Mouse (Mus musculus): Measurements from ENCODE around the gene Ptma.

DNA sequence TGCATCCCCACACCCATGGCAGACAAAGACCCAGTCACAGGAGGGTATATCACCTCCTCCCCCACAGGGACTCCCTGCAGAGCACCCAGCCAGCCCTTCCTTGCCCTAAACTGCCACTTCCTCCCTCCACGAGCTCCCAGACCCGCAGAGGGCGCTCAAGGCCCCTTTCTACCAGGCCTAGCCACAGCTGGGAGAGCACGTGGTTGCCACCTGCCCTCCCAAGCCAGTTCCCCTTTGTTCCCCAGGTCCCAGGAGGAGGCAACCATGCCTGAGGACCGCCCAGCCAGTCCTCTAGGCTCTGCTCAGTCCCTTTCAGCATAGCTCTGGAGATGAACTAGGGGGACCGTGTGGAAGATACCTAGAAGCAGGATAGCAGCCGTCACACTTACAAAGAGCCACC lies 17.1 kb upstream of the Ptma start:
- TF ChIP-seq CTCF (IDR thresholded peaks at IDR 0.05; ENCODE audit: borderline replicate concordance, insufficient read depth, low read length) (peak; percentile 65), POLR2A (IDR thresholded peaks at IDR 0.05; ENCODE audit: low read depth, low read length) (no peak)
